Mouse (Mus musculus) adrenal gland, adult (tissue): ENCODE measurements around the gene Fkbpl.

Experiments
- DNase-seq, 2 experiments: peaks; one replicate each; pipeline ENCODE4 v3.0.0; 2022 to 2023; ENCODE audit warnings: low spot score in 1 of 2; ENCODE audit not compliant: inconsistent age in 2 of 2

The Fkbpl gene

DNA sequence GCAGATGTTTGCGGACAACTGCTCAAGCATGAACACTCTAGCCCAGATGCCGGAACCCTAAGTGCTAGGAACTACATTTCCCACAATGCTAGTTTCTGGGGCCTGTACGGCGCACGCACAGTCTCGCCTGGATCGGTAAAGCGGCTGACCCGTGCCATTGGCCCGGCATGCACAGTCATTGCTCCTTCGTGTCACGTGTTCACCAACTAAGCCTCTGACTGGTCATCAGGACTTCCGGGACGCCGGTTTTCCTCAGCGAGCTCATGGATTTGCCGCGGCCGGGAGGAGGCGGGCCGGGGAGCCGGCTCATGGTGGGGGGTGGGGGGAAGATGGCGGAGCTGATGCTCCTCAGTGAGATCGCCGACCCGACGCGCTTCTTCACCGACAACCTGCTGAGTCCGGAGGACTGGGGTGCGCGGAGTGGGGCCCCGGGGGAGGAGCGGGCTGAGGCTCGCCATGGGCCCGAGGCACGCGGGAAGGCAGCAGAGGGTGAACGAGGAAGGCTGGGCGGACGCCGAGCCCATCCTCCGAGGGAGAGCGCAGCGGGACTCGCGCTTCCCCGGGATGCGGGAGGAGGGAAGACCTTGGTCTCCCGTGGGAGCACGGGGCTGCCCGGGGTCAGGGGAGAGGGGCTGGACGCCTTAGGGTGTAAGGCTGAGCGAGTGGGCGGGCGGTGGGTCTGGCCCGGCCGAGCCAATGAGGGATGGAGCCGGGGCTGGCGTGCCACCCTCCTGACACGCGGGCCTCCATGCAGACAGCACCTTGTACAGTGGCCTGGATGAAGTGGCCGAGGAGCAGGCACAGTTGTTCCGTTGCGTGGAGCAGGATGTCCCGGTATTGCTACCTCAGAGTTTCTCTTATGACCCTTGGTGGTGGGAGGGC lies 2.6 kb downstream of the Fkbpl start, which contains the start of gene Atf6b:
Gene Atf6b, plus strand, starts transcription at position 241 of the 882 bp plus-strand sequence.
- DNase-seq: peak; percentile 97

DNA sequence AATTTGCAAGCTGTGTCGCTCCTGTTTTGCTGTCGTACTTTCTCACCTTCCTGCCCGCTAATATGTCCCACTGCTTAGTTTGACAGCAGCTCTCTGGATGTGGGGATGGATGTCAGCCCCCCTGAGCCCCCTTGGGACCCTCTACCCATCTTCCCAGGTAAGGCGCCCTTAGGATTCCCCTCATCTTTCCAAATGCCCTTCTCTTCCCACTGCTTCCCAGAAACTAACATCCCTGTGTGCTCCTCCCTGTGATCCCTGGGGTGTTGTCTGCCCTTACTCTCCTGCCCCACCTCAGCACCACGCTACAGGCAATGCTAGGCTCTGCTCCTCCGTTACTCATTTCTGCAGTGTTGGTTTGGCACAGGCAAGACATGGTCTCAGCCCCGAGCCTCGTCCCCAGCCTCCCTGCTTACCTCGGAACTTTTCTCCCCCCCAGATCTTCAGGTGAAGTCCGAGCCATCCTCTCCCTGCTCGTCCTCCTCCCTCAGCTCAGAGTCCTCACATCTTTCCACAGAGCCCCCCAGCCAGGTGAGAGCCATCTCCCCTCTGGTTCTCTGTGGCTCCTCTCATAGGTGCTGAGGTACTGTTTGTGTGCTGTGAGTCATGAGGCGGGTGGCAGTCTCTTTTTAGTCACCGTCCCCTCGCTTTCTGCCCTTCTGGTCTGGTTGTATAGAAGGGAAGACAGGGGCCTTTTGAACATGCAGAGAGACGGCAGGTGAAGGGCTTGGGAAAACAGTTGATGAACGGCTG lies 3.8 kb downstream of the Fkbpl start:
- peak; percentile 14 to 38 for DNase-seq

GRCm38 (mm10) chr17:34649106-34649864 lies 4.7 kb downstream of the Fkbpl start:
- peak in 1 of 2 experiments; percentile 32 for DNase-seq

GRCm38 (mm10) chr17:34650781-34651180 lies 6.2 kb downstream of the Fkbpl start:
- DNase-seq: peak in 1 of 2 experiments; percentile 35

DNA sequence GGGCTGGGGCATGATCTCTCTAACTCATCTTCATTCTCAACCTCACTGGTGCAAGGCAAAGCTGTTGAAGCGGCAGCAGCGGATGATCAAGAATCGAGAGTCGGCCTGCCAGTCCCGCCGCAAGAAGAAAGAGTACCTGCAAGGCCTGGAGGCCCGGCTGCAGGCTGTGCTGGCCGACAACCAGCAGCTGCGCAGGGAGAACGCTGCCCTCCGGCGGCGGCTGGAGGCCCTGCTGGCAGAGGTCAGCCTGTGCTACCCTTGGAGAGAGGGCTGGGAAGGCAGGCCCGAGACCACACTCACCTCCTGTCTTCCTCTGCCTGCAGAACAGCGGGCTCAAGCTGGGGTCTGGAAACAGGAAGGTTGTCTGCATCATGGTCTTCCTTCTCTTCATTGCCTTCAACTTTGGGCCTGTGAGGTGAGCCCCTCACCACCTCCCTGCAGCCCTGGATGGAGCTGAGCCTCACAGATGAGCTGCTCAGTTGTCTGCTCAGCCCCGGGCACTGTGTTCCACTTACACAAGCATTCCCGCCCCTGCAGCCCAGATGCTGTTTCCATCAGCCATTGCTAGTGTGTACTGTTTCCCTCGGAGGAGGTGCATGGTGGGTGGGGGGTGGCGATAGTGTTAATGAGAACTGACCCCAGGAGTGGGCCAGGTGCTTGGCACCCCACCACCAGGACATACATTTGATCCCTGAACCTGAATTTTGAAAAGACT lies 7.1 kb downstream of the Fkbpl start:
- peak; percentile 67 to 74 for DNase-seq

GRCm38 (mm10) chr17:34652546-34652945 lies 8.0 kb downstream of the Fkbpl start:
- DNase-seq: peak in 1 of 2 experiments; percentile 29

DNA sequence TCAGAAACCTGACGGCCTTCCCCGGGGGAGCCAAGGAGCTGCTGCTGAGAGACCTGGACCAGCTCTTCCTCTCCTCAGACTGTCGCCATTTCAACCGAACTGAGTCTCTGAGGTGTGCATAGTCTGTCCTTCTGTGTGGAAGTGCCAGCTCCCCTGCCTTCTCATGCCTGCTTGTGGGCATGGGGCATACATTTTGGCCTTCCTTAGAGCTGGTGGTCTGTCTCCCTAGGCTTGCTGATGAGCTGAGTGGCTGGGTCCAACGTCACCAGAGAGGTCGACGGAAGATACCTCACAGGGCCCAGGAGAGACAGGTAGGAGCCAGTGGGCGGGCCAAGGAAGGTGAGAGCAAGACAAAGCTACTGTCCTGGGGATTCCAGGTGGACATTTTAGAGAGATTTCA lies 8.4 kb downstream of the Fkbpl start:
- peak in 1 of 2 experiments; percentile 40 for DNase-seq

DNA sequence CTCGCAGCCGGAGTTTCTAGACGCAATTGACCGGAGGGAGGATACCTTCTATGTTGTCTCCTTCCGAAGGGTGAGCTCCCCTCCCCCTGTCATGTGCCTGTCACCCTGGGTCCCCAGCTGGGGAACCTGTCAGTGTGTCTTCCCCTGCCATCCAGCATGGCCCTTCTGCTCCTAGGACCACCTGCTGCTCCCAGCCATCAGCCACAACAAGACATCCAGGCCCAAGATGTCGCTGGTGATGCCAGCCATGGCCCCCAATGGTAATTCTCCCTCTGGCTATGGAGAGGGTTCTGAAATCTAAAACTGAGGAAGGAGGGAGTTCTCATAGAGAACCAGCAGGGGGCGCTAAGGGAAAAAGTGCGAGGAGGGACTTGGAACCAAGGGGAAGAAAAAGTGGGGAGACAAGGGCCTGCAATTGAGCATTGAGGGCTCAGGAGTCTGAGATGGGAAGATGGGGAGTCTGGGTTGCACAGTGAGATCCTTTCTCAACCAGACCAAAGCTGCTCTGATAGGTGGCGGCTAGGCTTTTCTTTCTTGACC lies 9.3 kb downstream of the Fkbpl start:
- DNase-seq: peak; percentile 73 to 87

- peak in 1 of 2 experiments; percentile 70 for DNase-seq
Measured at GRCm38 (mm10) chr17:34654392-34654791, 9.8 kb downstream of the Fkbpl start.

DNA sequence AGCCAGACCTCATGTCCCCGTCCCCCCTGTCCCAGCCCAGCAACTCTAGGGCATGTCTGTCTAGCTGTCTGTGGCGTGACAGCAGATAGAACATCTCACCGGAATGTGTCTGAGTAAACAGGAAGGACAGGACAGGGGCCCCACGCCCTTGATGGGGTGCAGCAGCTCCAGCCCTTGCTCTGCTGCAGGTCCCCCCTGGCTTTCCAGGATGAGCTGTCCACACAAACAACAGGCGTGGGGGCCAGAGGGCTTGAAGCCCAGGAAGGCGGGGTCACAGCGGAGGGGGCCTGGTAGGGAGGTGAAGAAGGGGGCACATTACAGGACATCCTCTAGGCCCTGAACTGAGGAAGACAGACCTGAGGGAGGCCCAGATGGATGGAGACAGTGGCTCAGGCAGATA lies 10.6 kb downstream of the Fkbpl start:
- DNase-seq: peak; percentile 84 to 89

- DNase-seq: peak; percentile 94
Measured at GRCm38 (mm10) chr17:34655581-34655991, 11.0 kb downstream of the Fkbpl start.

GRCm38 (mm10) chr17:34656666-34657065 lies 12.1 kb downstream of the Fkbpl start:
- no peak for DNase-seq

DNA sequence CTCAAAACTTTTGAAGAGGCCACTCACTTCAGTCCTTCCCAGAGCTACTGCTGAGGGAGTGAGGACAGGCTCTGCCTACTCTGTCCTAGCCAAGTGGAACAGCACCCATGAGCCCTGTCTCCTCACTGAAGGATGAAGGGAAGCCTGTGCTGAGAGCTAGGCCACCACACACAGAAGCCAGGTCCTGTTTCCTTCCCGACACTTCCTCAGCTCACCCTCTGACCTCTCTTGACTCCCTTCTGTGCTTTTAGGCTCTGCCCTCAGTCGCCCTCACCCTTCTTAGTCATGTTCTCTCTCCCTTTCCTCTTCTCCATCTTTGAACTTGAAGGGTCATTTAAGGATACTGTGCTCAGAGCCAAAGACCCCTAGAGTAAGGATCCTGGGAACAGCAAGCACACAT lies 12.7 kb downstream of the Fkbpl start:
- DNase-seq: peak in 1 of 2 experiments; percentile 50

GRCm38 (mm10) chr17:34658145-34658544 lies 13.6 kb downstream of the Fkbpl start:
- DNase-seq: no peak

DNA sequence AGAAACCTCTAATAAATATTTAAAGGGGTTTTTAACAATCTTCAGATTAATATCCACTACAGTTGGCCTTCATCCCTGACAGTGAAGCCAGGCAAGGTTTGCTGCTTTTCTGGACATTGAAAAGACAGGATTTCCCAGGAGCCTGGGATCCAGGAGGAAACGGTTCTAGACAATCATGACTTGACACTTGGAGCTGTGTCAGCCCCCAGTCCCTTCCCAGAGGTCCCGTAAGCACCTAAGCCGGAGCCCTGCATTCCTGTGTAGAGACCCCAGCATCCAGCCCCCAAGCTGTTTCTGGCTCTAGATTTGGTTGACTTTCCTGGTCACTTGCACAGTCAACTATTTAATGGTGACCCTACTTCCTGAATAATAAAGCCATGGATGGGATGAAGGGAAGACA lies 14.0 kb downstream of the Fkbpl start:
- DNase-seq: no peak

DNA sequence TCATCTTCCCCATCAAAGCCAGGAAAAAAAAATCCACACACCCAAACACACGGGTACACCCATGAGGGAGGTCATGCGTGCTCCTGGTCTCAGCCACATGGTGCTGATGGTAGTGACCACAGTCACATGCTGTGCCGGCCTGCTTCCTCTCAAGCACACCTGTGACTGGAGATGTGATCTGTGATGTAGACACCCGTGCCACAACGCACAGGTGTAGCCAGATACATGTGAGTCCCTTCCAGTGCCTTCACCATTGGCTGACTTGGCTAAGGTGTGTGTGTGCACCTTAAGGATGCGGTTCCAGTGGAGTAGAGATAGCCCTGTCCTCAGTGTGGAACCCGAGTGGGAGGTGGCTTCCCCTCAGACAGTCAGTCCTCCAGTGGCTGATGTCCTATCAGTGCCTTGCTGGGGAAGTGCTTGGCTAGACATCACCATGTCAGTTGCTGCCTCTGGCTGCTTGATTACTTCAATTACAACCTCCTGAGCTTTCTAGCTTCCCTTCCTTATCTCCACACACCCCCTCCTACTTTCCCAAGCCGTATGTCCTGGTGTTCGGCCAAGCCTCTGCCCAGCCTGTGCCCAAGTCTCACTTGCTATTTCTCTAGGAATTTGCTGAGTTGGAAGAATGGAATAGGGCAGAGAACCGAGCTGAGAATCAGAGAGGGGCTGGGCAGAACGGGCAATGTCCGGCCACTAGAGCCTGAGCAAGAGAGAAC lies 14.8 kb downstream of the Fkbpl start:
- DNase-seq: no peak

GRCm38 (mm10) chr17:34659897-34660214 lies 15.3 kb downstream of the Fkbpl start:
- DNase-seq: no peak

DNA sequence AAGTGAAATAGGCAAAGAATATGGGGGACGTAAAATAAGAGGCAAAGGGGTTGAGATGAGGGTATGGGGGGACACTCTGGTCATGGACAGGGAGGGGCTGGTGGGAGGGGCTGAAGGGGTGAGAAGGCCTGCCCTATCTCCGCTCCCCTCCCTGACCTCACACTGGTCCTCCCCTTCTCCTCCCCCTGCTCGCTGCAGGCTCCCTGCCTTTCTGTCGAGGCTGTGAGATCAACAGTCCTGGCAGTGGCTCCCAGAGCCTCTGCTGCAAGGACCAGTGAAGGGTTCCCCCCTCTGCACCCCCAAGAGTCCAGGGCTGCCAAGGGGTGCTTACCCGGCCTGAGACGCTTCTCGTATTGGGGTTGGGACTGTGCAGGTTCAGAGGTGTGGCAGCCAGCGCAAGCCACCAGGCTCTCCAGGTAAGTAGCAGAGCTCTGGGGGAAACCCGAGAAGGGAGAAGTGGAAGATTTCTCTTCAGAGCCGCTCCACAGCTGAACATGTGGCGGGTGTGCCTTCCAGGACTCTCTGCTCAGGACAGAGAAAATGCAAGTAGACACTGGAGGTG lies 15.8 kb downstream of the Fkbpl start:
- DNase-seq: peak in 1 of 2 experiments; percentile 60

GRCm38 (mm10) chr17:34661121-34661591 lies 16.6 kb downstream of the Fkbpl start:
- peak; percentile 80 to 84 for DNase-seq
